Mouse (Mus musculus) brain, embryonic 18.5 days (tissue): Measurements from ENCODE around the gene Olfr171.
"Not testable (repeated sequence)": the region's sequence is repeated elsewhere in the genome, so short reads cannot be mapped to it uniquely, and the experiment has no call there.

ENCODE experiments used
- DNase-seq: peaks from one replicate; pipeline ENCODE4 v3.0.0-alpha.2; 2012; ENCODE audit warnings: low read depth, low spot score

Olfr171 gene

GRCm38 (mm10) chr16:19629816-19630215, at the start of gene Olfr171:
TSS of gene Olfr171 (minus strand) at chr16:19629916.
- DNase-seq: no peak

GRCm38 (mm10) chr16:19670768-19671357, 41.1 kb upstream of the Olfr171 start:
- no peak for DNase-seq

- DNase-seq: no peak
Observed at GRCm38 (mm10) chr16:19666312-19666711, 36.6 kb upstream of the Olfr171 start.

GRCm38 (mm10) chr16:19611782-19612181, 17.9 kb downstream of the Olfr171 start, which contains the start of gene Olfr170:
TSS of gene Olfr170 (minus strand) at chr16:19611882.
- DNase-seq: not testable (repeated sequence)

- DNase-seq: no peak
Observed at GRCm38 (mm10) chr16:19603166-19603565, 26.6 kb downstream of the Olfr171 start.
